In the genomic region with DNA sequence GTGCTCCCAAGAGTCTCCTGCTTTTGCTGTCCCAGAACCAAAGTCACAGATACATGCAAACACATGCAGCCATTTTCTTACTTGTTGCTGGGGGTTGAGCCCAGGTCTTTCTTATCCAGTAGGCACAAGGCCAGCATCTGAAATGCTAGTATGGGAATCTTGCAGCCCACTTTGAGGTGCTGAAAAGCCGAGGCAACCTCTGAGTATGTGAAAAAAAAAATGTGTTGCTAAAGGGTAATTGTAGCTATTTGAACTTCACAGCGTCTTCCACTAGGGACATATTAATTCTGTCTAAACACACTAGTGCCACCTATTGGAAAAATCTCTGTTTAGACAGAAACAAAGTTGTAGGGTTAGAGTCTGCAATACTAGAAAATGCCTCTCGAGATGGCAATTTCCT, we compare ENCODE assay signal across 7 mouse cellular contexts.
A peak's percentile ranks its signal among the peaks of the same experiment; 100 is the strongest.
DNase-seq lines count a peak whose midpoint lies in the region; ATAC-seq and TF ChIP-seq lines count a peak whose summit lies in the region.

No protein-coding gene starts in this region.

- H3K9me3 ChIP-seq in kidney, embryonic 15.5 days (replicated peaks) = no peaks in the 10 kb centered on the region
- H3K9me3 ChIP-seq in E14TG2a.4 (ENCODE audit: low read length) = no peaks in the 10 kb centered on the region
- H3K9me3 ChIP-seq in hindbrain, postnatal 0 days (ENCODE audit: low read length) = no peaks in the 10 kb centered on the region

- peak; percentile 30 for TF ChIP-seq CTCF in E14TG2a.4 (conservative IDR thresholded peaks at IDR 0.05; ENCODE audit: low read length)
- TF ChIP-seq CTCF in hindbrain, postnatal 0 days (IDR thresholded peaks at IDR 0.05; ENCODE audit: low read depth) = peak; percentile 88

- H3K27ac ChIP-seq in kidney, embryonic 15.5 days = no peak overlapping the region
- H3K27ac ChIP-seq in hindbrain, postnatal 0 days = no peak overlapping the region

- H3K4me3 ChIP-seq in kidney, embryonic 15.5 days (replicated peaks) = no peak overlapping the region
- no peak overlapping the region for H3K4me3 ChIP-seq in E14TG2a.4 (replicated peaks; ENCODE audit: low read length)
- H3K4me3 ChIP-seq in hindbrain, postnatal 0 days (ENCODE audit: low read length) = no peak overlapping the region

- H3K4me1 ChIP-seq in kidney, embryonic 15.5 days = peaks cover 7% of the 10 kb centered on the region; the same call in 1 of the 2 replicates
- H3K4me1 ChIP-seq in E14TG2a.4 (replicated peaks; ENCODE audit: low read depth, low read length) = peaks cover 15% of the 10 kb centered on the region
- no peaks in the 10 kb centered on the region for H3K4me1 ChIP-seq in hindbrain, postnatal 0 days (ENCODE audit: insufficient read depth, low read length)

- no peak overlapping the region for H3K9ac ChIP-seq in kidney, embryonic 15.5 days
- no peak overlapping the region for H3K9ac ChIP-seq in hindbrain, postnatal 0 days (replicated peaks; ENCODE audit: low read length)

- ATAC-seq in kidney, embryonic 15.5 days (replicated peaks; ENCODE audit: low FRiP score) = no peak
- ATAC-seq in hindbrain, postnatal 0 days = peak; percentile 38; the same call in 1 of the 2 replicates

- H3K4me2 ChIP-seq in kidney, embryonic 15.5 days = no peak overlapping the region
- no peak overlapping the region for H3K4me2 ChIP-seq in hindbrain, postnatal 0 days (ENCODE audit: low read depth, low read length)

- H3K36me3 ChIP-seq in kidney, embryonic 15.5 days = no peaks in the 10 kb centered on the region
- no peaks in the 10 kb centered on the region for H3K36me3 ChIP-seq in E14TG2a.4 (ENCODE audit: insufficient read depth, low read length)
- no peaks in the 10 kb centered on the region for H3K36me3 ChIP-seq in hindbrain, postnatal 0 days (ENCODE audit: insufficient read depth, low read length)

- DNase-seq in kidney, postnatal 10 days = peak; percentile 13
- peak; percentile 66 for DNase-seq in brain, adult 2 months (ENCODE audit: low read depth, low spot score)
- DNase-seq in hindbrain, postnatal 0 days (ENCODE audit: low spot score) = peak; percentile 90
- peak; percentile 74 for DNase-seq in retina, postnatal 1 day
- no peak for DNase-seq in adrenal gland, postnatal 25 days

- 4% methylated on average over 3 of the region's 3 CpGs for WGBS in kidney, embryonic 15.5 days
- WGBS in hindbrain, postnatal 0 days = 4% methylated on average over 3 of the region's 3 CpGs

- H3K27me3 ChIP-seq in kidney, embryonic 15.5 days = peaks cover 3% of the 10 kb centered on the region; the same call in 1 of the 2 replicates
- H3K27me3 ChIP-seq in E14TG2a.4 (ENCODE audit: insufficient read depth, low read length) = no peaks in the 10 kb centered on the region
- no peaks in the 10 kb centered on the region for H3K27me3 ChIP-seq in hindbrain, postnatal 0 days (ENCODE audit: insufficient read depth, low read length)
